Mouse (Mus musculus) neutrophil, adult 65 days (primary cell): ENCODE measurements around the gene Dcn. TPM values are rescaled to one million over a fixed set of nuclear protein-coding genes. Genes with fewer than 3 reads are reported as not detected.

Experiments
- total RNA-seq: library from RNA; stranded (reverse); gene quantifications from 2 replicates; pipeline ENCODE4 v1.2.4, GENCODE M21; 2023

The Dcn gene
- 1.7 and 1.8 TPM in 2 replicates for total RNA-seq

DNA sequence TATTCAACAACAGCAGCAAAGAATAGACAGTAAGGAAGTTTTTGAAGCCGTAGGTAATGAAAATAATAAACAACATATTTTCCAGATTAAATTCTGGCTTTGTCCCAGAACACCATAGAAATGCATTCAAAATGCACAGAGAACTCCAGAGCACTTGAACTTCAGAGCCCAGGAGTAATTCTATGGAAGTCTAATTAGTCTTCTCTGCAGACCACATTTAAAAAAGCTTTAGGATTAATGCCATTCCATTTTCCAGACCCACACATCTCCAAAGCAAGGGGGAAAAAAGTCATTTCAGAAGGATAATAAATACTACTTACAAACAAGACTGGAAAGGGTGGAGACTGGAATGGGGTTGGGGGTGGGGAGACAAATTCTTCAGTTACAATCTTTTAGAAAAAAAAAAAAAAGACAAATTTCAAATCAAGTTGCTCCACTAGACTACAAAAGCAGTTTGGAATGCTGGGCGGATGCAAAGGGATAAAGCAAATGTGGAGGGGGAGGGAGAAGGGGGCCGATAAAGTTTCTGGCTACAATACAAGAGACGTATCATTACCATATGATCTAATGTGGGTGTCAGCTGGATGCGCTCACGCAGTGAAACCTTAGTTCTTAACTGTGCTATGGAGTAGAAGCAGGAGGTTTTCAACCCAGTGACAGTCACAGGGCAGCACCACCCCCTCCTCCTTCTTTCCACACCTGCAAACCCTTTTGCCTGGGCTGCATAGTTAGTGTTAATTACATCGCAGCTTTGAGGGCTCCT, at the start of gene Dcn:
Gene Dcn, plus strand, starts transcription at position 606 of the 763 bp plus-strand sequence.

DNA sequence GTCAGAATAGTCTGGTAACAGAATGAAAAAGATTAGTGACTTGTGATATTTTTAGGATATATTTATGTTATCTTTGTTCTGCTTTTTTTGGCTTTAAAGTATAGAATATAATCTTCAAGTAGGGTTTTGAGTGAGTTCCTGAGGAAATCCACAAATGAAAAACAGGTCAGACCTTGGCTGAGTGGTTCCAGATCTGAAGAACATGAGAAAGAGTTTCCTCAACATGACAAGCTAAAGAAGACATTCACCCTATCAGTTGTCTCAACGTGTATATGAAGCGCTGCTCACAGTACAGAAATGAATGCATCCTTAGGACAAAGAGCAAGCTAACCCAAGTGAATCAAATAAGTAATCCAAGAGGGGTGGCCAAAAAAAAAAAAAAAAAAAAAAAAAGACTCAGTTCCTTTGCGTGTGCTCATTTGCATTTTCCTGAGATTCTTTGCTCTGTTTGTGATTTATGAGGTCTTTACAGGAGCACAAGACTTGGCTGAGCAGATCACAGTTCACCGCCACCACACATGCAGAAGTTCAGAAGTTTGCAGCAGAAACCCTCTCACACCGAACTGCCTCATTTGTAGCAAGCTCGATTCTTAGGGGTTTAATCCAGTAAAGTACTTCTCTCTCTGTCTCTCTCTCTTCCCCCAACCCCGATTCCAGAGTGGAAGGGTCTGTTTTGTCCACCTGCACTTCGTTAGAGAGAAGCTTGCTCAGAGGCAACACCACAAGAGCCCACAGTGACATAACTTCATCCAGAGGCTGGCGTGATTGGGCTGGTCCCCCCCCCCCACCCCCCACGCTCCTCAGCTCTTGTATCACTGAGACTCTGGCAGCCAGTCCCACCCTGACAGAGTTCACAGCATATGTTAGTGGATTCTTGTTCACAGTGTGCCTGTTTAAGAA, 85.8 kb downstream of the Dcn start, which contains the start of gene Lum:
Gene Lum, plus strand, starts transcription at position 172 of the 900 bp plus-strand sequence.

Other genes starting within 250 kb of the Dcn start
- 0.20 and 0.25 TPM in 2 replicates for gene Lum, start 85.5 kb downstream of the Dcn start, total RNA-seq
- not detected in 2 replicates for gene Kera, start 127.3 kb downstream of the Dcn start, total RNA-seq
- not detected in 2 replicates for gene Epyc, start 164.5 kb downstream of the Dcn start, total RNA-seq
- not detected in 2 replicates for gene Ccer1, start 213.4 kb downstream of the Dcn start, total RNA-seq
- not detected in 2 replicates for gene C030005K15Rik, start 247.1 kb downstream of the Dcn start, total RNA-seq